Mouse (Mus musculus) megakaryocyte-erythroid progenitor cell, adult 5-6 weeks (primary cell): ENCODE measurements around the gene Ebf1. TPM values are rescaled to one million over a fixed set of nuclear protein-coding genes. Genes with fewer than 3 reads are reported as not detected.

Experiments
- ATAC-seq: replicated peaks from 2 replicates; pipeline ENCODE4 v1.8.0; 2016; ENCODE audit warnings: mild to moderate bottlenecking, inconsistent platforms; ENCODE audit not compliant: severe bottlenecking, poor library complexity, low FRiP score, low TSS enrichment
- total RNA-seq, 2 experiments: library from RNA; stranded (forward) in 1 of 2; stranded (reverse) in 1 of 2; fragments of 200-1000, 215-1000 nt in 1 of 2; fragments of >200 nt in 1 of 2; fragmentation: Nextera tagmentation in 1 of 2; gene quantifications; 2 replicates each; pipeline ENCODE4 v1.2.3; 2014 to 2017

The Ebf1 gene
- total RNA-seq, 2 experiments from 2014 or later: 2.9 to 26.9 TPM

DNA sequence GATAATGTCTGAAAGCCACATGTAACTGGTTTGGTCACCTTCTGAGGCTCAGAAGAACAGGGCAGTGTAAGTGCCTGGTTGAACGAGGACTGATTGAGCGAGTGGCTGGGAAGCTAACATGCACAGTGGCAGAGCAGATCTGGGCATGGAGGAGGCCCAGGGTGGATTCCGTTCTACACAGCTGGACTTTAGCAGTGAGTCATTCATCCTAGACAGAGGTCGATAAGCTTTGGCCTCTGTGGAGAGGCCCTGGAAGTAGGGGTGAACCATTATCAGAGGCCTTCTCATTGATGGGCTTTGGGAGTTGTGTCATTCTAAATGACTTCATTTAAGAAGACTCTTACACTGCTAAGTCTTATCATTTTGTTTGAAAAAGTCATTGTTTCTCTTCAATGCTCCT, 250.3 kb downstream of the Ebf1 start:
- no peak for ATAC-seq

DNA sequence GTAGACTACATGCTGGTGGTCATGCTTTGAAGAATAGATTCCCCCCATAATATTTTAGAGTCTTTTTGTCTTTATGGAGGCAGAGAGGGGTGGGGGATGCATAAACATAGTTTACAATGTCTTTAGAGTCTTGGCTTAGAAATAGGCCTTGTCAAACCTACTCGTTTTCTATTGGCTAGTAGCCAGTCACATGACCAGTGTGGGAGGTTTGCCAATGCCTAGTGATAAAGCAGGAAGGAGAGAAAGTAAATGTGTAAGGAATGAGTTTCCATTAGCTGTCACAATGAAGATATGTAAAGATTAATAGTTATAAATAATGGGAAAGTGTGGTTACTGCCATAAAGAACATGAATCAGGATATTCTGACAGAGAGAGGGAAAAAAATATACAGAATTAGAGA, 256.8 kb downstream of the Ebf1 start:
- no peak for ATAC-seq

GRCm38 (mm10) chr11:44875171-44875570, 258.1 kb downstream of the Ebf1 start:
- ATAC-seq: no peak

DNA sequence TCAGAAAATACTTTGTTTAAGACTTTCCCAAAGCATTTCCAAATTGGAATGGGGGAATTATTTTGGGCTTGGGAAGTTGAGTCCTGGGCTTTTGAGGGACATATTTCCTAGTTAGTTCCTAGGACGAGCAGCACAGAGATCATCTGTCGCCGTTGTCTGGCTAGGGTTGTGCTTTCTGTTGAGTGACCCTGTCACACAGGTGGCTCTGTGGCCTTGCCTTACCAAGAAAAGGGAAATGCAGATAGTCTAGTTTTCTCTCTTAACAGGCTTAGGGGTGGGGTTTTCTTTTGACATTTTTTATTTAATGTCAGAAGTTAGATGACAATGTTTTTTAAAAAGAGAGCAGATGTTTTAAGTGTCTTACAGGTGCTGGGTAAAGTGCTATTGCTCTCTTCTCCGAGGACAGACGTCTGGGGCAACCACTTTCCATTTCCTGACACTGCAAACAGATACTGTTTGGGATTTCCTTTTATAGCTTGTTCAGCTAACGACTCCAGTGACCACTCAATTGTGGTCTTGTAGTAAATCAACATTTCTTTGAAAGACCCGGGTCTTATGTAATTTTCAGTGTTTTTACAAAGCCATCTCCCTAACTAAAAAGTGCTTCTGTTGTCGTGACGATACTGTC, 264.1 kb downstream of the Ebf1 start:
- no peak for ATAC-seq

DNA sequence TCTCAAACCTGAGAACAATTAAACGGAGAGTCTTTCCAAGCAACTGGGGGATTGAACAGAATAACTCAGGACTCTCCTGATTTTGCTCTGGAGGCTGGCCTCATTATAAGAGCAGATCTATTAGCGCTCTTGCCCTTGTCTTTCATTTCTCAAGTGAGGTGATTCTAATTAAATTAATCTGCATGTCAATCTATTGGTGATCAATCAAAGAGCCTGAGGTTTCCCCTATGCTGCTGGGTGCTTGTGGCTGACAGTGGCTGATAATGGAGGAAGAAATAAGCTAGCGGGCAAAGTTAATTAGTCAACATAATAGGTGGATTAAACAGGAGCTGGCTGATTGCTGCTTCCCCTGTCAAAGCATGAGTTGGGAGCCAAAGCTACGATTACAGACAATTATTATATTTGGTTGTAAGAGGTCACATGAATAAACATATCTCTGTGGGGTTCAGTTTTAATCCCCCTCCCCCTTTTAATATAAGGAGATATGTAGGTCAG, 265.4 kb downstream of the Ebf1 start:
- ATAC-seq: no peak

GRCm38 (mm10) chr11:44884337-44884736, 267.2 kb downstream of the Ebf1 start:
- ATAC-seq: no peak

DNA sequence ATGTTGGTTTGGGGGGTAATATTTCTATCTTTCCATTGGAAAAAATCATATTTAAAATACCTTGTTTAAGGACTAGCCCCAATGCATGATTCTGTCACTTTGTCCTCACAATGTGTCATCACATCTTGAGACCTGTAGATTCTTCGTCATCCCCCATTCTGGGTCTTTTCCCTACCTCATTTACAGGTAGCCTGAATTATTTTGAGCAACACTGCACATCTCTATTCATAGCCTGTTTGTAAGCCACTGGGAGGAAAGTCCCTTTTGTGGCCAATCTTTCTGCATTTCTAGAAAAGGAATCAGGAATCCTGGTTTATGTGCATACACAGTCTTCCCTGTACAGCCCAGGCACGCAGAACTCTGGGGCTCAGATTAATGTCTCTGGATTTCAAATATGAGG, 269.8 kb downstream of the Ebf1 start:
- ATAC-seq: no peak

DNA sequence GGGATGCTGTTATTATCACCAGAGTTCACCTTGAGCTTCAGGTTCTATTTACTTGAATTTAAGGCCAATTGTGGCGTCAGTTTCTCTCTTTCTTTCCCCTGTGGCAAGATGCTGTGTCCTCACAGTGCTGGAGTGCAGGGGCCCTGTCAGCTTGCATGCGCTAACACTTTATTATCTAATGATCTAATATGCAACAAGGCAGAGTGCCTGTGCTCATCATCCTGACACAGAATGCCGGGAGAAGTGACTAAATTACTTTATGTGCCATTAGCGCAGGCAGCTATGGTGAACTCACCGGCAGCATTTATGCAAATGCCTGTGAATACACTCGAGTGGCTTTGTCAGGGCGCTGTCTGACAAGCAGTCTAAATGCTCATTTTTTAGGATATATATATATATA, 270.6 kb downstream of the Ebf1 start:
- ATAC-seq: no peak

- no peak for ATAC-seq
Measured at GRCm38 (mm10) chr11:44888390-44888789, 271.3 kb downstream of the Ebf1 start.

GRCm38 (mm10) chr11:44892814-44893521, 275.9 kb downstream of the Ebf1 start:
- no peak for ATAC-seq

DNA sequence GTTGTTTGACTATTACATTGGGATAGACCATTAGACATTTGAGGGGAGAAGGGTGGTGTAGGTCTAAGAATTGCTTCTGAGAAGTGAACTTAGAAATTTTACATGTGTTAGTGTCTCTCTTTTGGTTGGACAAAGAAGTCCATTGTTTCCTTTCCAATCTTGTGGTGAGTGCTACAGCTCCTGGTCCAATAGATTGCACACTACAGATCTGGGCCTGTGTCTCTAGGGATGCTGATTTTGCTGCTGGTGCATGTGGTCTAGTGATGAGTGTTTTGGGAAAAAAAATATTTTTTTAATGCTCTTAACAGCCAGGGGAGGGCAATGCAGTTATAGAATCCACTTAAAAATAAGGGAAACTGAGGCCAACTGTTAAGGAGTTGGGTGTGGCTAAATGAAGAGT, 276.9 kb downstream of the Ebf1 start:
- no peak for ATAC-seq

- ATAC-seq: no peak
Measured at GRCm38 (mm10) chr11:44894798-44895197, 277.7 kb downstream of the Ebf1 start.

DNA sequence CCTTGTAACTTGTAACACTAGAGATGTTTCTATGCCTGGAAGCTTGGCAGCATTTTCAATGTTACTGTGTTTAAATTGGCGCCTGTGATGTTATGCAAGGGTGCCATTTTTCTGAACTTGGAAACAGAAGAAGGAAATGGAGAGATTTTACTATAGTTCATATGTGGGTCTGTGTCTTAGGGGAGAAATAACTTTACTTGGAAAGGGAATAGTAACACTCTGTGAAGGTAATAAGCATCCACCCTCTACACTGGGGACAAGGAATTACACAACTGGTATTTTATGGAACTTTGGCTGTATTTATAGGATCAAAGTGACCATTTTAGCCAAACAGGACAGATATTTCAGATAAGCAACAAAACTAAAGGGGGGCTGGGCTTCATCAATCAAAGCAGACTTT, 278.8 kb downstream of the Ebf1 start:
- no peak for ATAC-seq

DNA sequence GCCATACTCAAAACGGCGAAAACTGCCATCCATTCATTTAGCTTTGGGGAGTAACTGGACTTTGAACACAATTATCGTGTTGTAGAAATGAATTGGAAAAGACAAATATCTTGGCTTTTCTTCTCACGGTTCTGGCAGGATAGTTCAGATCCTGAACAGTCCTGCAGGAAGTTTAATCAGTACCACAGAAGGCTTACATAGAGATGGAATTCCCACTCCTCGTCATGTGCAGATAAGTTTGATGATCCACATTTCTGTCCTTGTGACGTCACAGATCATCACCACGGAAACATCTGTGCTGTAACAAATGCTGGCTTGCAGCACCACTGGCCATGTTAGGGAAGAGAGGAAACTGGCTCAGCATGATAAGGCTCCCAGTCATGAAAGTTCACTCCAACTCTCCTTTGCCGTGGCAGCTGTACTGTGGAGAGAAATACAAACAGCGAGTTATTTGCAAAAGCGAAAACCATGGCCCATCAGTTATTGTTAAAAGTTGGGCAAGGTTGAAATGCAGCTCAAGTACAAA, 280.1 kb downstream of the Ebf1 start:
- peak; percentile 60 for ATAC-seq

DNA sequence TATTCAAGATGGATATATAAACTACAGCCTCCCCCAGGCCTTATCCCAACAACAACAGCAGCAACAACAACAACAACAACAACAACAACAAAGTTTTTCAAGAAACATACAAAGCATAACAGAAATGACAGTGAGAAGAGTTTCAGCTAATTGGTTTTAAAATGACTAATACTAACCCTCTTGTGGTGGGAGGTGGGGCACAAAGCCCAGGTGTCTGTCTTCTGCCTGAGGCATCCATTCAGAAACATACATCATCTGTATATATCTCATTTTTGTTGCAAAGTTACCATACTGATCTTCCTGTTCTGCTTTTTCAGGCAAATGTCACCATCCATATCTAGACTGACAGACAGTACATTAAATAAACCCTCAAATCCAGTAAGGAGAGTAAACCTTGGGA, 282.4 kb downstream of the Ebf1 start:
- no peak for ATAC-seq

DNA sequence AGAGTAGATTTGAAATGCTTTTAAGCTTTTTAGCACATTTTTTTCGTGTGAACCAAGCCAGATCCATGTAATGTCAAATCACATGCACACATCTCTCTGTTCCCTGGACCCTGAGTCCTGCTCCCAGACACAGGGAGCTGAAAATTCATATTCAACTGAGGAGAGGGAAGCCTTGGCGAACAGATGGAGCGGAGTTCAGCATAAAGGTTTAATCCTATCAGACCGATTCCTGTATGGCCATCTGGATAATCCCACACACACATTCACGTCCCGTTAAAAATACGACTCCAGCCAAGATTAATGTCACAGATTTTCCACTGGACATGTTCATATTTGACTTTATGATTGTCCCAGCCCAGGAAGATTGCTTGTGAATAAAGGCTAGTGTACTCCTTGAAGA, 282.8 kb downstream of the Ebf1 start:
- no peak for ATAC-seq

- ATAC-seq: no peak
Measured at GRCm38 (mm10) chr11:44900496-44900895, 283.4 kb downstream of the Ebf1 start.

GRCm38 (mm10) chr11:44901715-44902114, 284.6 kb downstream of the Ebf1 start:
- no peak for ATAC-seq

DNA sequence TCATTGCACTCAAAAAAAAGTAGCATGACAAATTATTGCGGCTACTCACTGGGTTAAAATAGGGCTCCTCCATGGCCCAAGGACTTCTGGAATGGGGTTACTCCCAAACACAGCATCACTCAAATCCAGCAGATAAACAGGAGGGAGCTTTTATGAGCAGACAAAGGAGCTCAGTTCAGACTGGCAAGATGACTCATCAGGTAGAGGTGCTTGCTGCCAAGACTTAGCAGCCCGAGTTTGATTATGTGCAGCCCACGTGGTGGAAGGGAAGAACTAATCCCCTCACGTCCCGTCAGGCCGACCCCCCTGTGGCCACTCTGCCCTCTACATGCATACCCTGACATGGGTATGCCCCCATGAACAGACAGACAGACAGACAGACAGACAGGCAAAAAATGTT, 285.0 kb downstream of the Ebf1 start:
- ATAC-seq: no peak

GRCm38 (mm10) chr11:44904121-44904520, 287.0 kb downstream of the Ebf1 start:
- ATAC-seq: no peak

DNA sequence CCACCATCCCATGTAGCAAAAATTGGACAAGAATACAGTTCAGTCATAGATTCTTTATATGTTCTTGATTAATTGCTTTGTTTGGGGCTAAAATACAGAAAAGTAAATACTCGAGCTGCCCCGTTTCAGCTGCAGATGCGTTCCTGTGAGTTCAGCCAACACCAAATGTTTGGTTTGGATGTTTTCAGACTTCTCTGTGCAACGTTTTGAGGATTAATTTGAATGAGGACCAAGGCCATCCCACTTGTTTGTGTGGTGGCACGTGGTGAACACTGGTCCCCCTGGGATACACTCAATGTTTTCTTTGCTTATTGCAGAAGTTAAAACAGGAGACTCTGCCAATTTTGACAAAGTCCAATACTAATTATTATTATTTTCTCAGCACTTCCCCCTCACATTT, 289.3 kb downstream of the Ebf1 start:
- ATAC-seq: no peak
